Mouse (Mus musculus): ENCODE results near the gene Agbl1. TPM values are rescaled to one million over a fixed set of nuclear protein-coding genes. Genes with fewer than 3 reads are reported as not detected.
"Not testable (repeated sequence)": the region's sequence is repeated elsewhere in the genome, so short reads cannot be mapped to it uniquely, and the experiment has no call there.

Gene Agbl1
- total RNA-seq (2017), result 0.10 and 0.56 TPM in 2 replicates

GRCm38 (mm10) chr7:76229311-76229937 is at the start of gene Agbl1:
Gene Agbl1, plus strand, starts transcription at chr7:76229887.
- ATAC-seq (replicated peaks in 1 of 2; ENCODE audit: insufficient read depth in 1 of 2, low FRiP score in 2 of 2, low TSS enrichment in 1 of 2, low read depth in 1 of 2, poor library complexity in 2 of 2, severe bottlenecking in 2 of 2), result peak; percentile 34 to 47

- no peak for ATAC-seq (replicated peaks in 1 of 2; ENCODE audit: insufficient read depth in 1 of 2, low FRiP score in 2 of 2, low TSS enrichment in 1 of 2, low read depth in 1 of 2, poor library complexity in 2 of 2, severe bottlenecking in 2 of 2)
These were observed 44.6 kb upstream of the Agbl1 start for GRCm38 (mm10) chr7:76185005-76185658.

- peak; percentile 36 to 49; a peak in 2 of 4 replicates for ATAC-seq (replicated peaks in 1 of 2; ENCODE audit: insufficient read depth in 1 of 2, low FRiP score in 2 of 2, low TSS enrichment in 1 of 2, low read depth in 1 of 2, poor library complexity in 2 of 2, severe bottlenecking in 2 of 2)
These were observed 44.0 kb upstream of the Agbl1 start for GRCm38 (mm10) chr7:76185681-76186121.

GRCm38 (mm10) chr7:76218546-76218945 is 11.1 kb upstream of the Agbl1 start:
- no peak for ATAC-seq (replicated peaks in 1 of 2; ENCODE audit: insufficient read depth in 1 of 2, low FRiP score in 2 of 2, low TSS enrichment in 1 of 2, low read depth in 1 of 2, poor library complexity in 2 of 2, severe bottlenecking in 2 of 2)

- no peak for ATAC-seq (replicated peaks in 1 of 2; ENCODE audit: insufficient read depth in 1 of 2, low FRiP score in 2 of 2, low TSS enrichment in 1 of 2, low read depth in 1 of 2, poor library complexity in 2 of 2, severe bottlenecking in 2 of 2)
These were observed 9.8 kb upstream of the Agbl1 start for GRCm38 (mm10) chr7:76219797-76220469.

- ATAC-seq (replicated peaks in 1 of 2; ENCODE audit: insufficient read depth in 1 of 2, low FRiP score in 2 of 2, low TSS enrichment in 1 of 2, low read depth in 1 of 2, poor library complexity in 2 of 2, severe bottlenecking in 2 of 2), result no peak
These were observed 7.0 kb upstream of the Agbl1 start for GRCm38 (mm10) chr7:76222691-76223090.

GRCm38 (mm10) chr7:76228881-76229280 is 806 bp upstream of the Agbl1 start:
- ATAC-seq (replicated peaks in 1 of 2; ENCODE audit: insufficient read depth in 1 of 2, low FRiP score in 2 of 2, low TSS enrichment in 1 of 2, low read depth in 1 of 2, poor library complexity in 2 of 2, severe bottlenecking in 2 of 2), result peak in 1 of 2 experiments; percentile 80; a peak in 2 of 4 replicates

- ATAC-seq (replicated peaks in 1 of 2; ENCODE audit: insufficient read depth in 1 of 2, low FRiP score in 2 of 2, low TSS enrichment in 1 of 2, low read depth in 1 of 2, poor library complexity in 2 of 2, severe bottlenecking in 2 of 2), result no peak
These were observed 4.6 kb downstream of the Agbl1 start for GRCm38 (mm10) chr7:76234321-76234720.

- no peak for ATAC-seq (replicated peaks in 1 of 2; ENCODE audit: insufficient read depth in 1 of 2, low FRiP score in 2 of 2, low TSS enrichment in 1 of 2, low read depth in 1 of 2, poor library complexity in 2 of 2, severe bottlenecking in 2 of 2)
These were observed 7.8 kb downstream of the Agbl1 start for GRCm38 (mm10) chr7:76237497-76237896.

GRCm38 (mm10) chr7:76244839-76245238 is 15.2 kb downstream of the Agbl1 start:
- ATAC-seq (replicated peaks in 1 of 2; ENCODE audit: insufficient read depth in 1 of 2, low FRiP score in 2 of 2, low TSS enrichment in 1 of 2, low read depth in 1 of 2, poor library complexity in 2 of 2, severe bottlenecking in 2 of 2), result not testable (repeated sequence)

- ATAC-seq (replicated peaks in 1 of 2; ENCODE audit: insufficient read depth in 1 of 2, low FRiP score in 2 of 2, low TSS enrichment in 1 of 2, low read depth in 1 of 2, poor library complexity in 2 of 2, severe bottlenecking in 2 of 2), result no peak
These were observed 45.4 kb downstream of the Agbl1 start for GRCm38 (mm10) chr7:76275061-76275460.

GRCm38 (mm10) chr7:76282831-76283230 is 53.1 kb downstream of the Agbl1 start:
- ATAC-seq (replicated peaks in 1 of 2; ENCODE audit: insufficient read depth in 1 of 2, low FRiP score in 2 of 2, low TSS enrichment in 1 of 2, low read depth in 1 of 2, poor library complexity in 2 of 2, severe bottlenecking in 2 of 2), result no peak

- no peak for ATAC-seq (replicated peaks in 1 of 2; ENCODE audit: insufficient read depth in 1 of 2, low FRiP score in 2 of 2, low TSS enrichment in 1 of 2, low read depth in 1 of 2, poor library complexity in 2 of 2, severe bottlenecking in 2 of 2)
These were observed 57.8 kb downstream of the Agbl1 start for GRCm38 (mm10) chr7:76287531-76287930.

GRCm38 (mm10) chr7:76321866-76322553 is 92.3 kb downstream of the Agbl1 start:
- ATAC-seq (replicated peaks in 1 of 2; ENCODE audit: insufficient read depth in 1 of 2, low FRiP score in 2 of 2, low TSS enrichment in 1 of 2, low read depth in 1 of 2, poor library complexity in 2 of 2, severe bottlenecking in 2 of 2), result no peak

- ATAC-seq (replicated peaks in 1 of 2; ENCODE audit: insufficient read depth in 1 of 2, low FRiP score in 2 of 2, low TSS enrichment in 1 of 2, low read depth in 1 of 2, poor library complexity in 2 of 2, severe bottlenecking in 2 of 2), result no peak
These were observed 96.4 kb downstream of the Agbl1 start for GRCm38 (mm10) chr7:76326091-76326490.

GRCm38 (mm10) chr7:76339308-76339707 is 109.6 kb downstream of the Agbl1 start:
- ATAC-seq (replicated peaks in 1 of 2; ENCODE audit: insufficient read depth in 1 of 2, low FRiP score in 2 of 2, low TSS enrichment in 1 of 2, low read depth in 1 of 2, poor library complexity in 2 of 2, severe bottlenecking in 2 of 2), result no peak

GRCm38 (mm10) chr7:76341601-76342000 is 111.9 kb downstream of the Agbl1 start:
- ATAC-seq (replicated peaks in 1 of 2; ENCODE audit: insufficient read depth in 1 of 2, low FRiP score in 2 of 2, low TSS enrichment in 1 of 2, low read depth in 1 of 2, poor library complexity in 2 of 2, severe bottlenecking in 2 of 2), result no peak

- peak; percentile 56 to 62; a peak in 2 of 4 replicates for ATAC-seq (replicated peaks in 1 of 2; ENCODE audit: insufficient read depth in 1 of 2, low FRiP score in 2 of 2, low TSS enrichment in 1 of 2, low read depth in 1 of 2, poor library complexity in 2 of 2, severe bottlenecking in 2 of 2)
These were observed 123.8 kb downstream of the Agbl1 start for GRCm38 (mm10) chr7:76353469-76353868.

Measured in hematopoietic stem cell, adult 5-6 weeks (primary cell).